8 mouse cellular contexts compared by ENCODE assay signal in genomic region chr7:80166740-80167139, GRCm38 (mm10). TPM values are rescaled to one million over a fixed set of nuclear protein-coding genes. Genes with fewer than 3 reads are reported as not detected.
A peak's percentile ranks its signal among the peaks of the same experiment; 100 is the strongest.
DNase-seq lines count a peak whose midpoint lies in the region; ATAC-seq lines count a peak whose summit lies in the region.

No protein-coding gene starts in this region.

- no peak overlapping the region for H3K4me2 ChIP-seq in heart, embryonic 12.5 days

- peaks cover 20% of the 10 kb centered on the region for H3K4me1 ChIP-seq in heart, embryonic 12.5 days (replicated peaks)

- peak; percentile 95 for DNase-seq in 3T3-L1 (ENCODE audit: low read depth, low spot score)
- peak; percentile 89 for DNase-seq in MN1 (ENCODE audit: low spot score)
- peak; percentile 65 to 85 for DNase-seq in kidney, postnatal 36 days
- peak; percentile 50 for DNase-seq in urinary bladder, postnatal 25 days (ENCODE audit: low spot score)
- no peak for DNase-seq in layer of hippocampus, postnatal 36 days
- DNase-seq in thymus, postnatal 25 days = no peak
- no peak for DNase-seq in T-cell, adult 2 months (ENCODE audit: low spot score)

- ATAC-seq in heart, embryonic 12.5 days (ENCODE audit: insufficient number of reproducible peaks, low FRiP score) = peak; percentile 68; the same call in 1 of the 2 replicates

- H3K36me3 ChIP-seq in heart, embryonic 12.5 days = no peaks in the 10 kb centered on the region

- no peaks in the 10 kb centered on the region for H3K9me3 ChIP-seq in heart, embryonic 12.5 days (replicated peaks)

- peaks cover 14% of the 10 kb centered on the region for H3K27me3 ChIP-seq in heart, embryonic 12.5 days (replicated peaks)

- H3K4me3 ChIP-seq in heart, embryonic 12.5 days = no peak overlapping the region

- no peak overlapping the region for H3K9ac ChIP-seq in heart, embryonic 12.5 days

- H3K27ac ChIP-seq in heart, embryonic 12.5 days (ENCODE audit: poor library complexity, severe bottlenecking) = no peak overlapping the region

- WGBS in heart, embryonic 12.5 days = 25% methylated on average over 7 of the region's 7 CpGs

RNA-seq across cellular contexts. Expression of gene Sema4b, which starts 19.9 kb away (rescaled TPM):
- polyA plus RNA-seq in heart, embryonic 12.5 days (2016; fragmentation: Nextera tagmentation; extraction: Ambion mirVana) = 10.3 and 10.7 TPM in 2 replicates
- 10 to 100 TPM; 21.6 to 24.1 TPM for total RNA-seq in layer of hippocampus, postnatal 36 days (2021)

RNA-seq across cellular contexts. Expression of gene Idh2, which starts 51.5 kb away (rescaled TPM):
- 1,569 and 1,607 TPM in 2 replicates for polyA plus RNA-seq in heart, embryonic 12.5 days (2016; fragmentation: Nextera tagmentation; extraction: Ambion mirVana)
- 10 to 100 TPM; 57.6 to 61.5 TPM for total RNA-seq in layer of hippocampus, postnatal 36 days (2021)

Comparison
In these comparisons a context has a peak if more than half of its experiments do, and no peak if none do; other contexts are left out.
1. DNase-seq: peak in 3T3-L1 (single experiment), MN1 (single experiment), kidney, postnatal 36 days (2 of 2) and urinary bladder, postnatal 25 days (single experiment); none in layer of hippocampus, postnatal 36 days (0 of 2), thymus, postnatal 25 days (single experiment) and T-cell, adult 2 months (single experiment).